Mouse (Mus musculus) MEL (cell line): Measurements from ENCODE around the gene Wdr35. TPM values are rescaled to one million over a fixed set of nuclear protein-coding genes. Genes with fewer than 3 reads are reported as not detected.

ENCODE experiments used
- DNase-seq: peaks from one replicate; pipeline ENCODE4 v3.0.0; 2011; ENCODE audit warnings: low read depth, low spot score
- H3K27ac ChIP-seq: 2 replicates; pipeline ENCODE4 v1.5.1; 2012; ENCODE audit warnings: low read depth, mild to moderate bottlenecking, control low read depth, low read length, moderate library complexity; ENCODE audit not compliant: control insufficient read depth
- H3K27me3 ChIP-seq, 2 experiments: fragments of 150-350 bp in 1 of 2; sonication (generic) in 1 of 2; 2 replicates each; pipeline ENCODE4 v1.6.1; 2012; ENCODE audit warnings: low read length in 2 of 2, mild to moderate bottlenecking in 2 of 2, improper control_type of control experiment in 1 of 2, moderate library complexity in 1 of 2; ENCODE audit not compliant: insufficient read depth in 2 of 2, control insufficient read depth in 1 of 2
- H3K36me3 ChIP-seq, 2 experiments: 2 replicates each; pipeline ENCODE4 v1.6.1; 2012 to 2014; ENCODE audit warnings: low read length in 2 of 2, improper control_type of control experiment in 1 of 2, inconsistent platforms in 1 of 2, mild to moderate bottlenecking in 1 of 2; ENCODE audit not compliant: insufficient read depth in 2 of 2, control insufficient read depth in 1 of 2
- H3K4me1 ChIP-seq, 2 experiments: fragments of 150-350 bp in 1 of 2; sonication (generic) in 1 of 2; 2 replicates each; pipeline ENCODE4 v1.6.1; 2012; ENCODE audit warnings: low read length in 2 of 2, improper control_type of control experiment in 1 of 2, mild to moderate bottlenecking in 1 of 2; ENCODE audit not compliant: insufficient read depth in 2 of 2, control insufficient read depth in 1 of 2
- H3K4me3 ChIP-seq, 2 experiments: fragments of 150-350 bp in 1 of 2; sonication (generic) in 1 of 2; 2 replicates each; pipeline ENCODE4 v1.5.1; 2012; ENCODE audit warnings: low read depth in 2 of 2, low read length in 2 of 2, mild to moderate bottlenecking in 2 of 2, moderate library complexity in 2 of 2, control low read depth in 1 of 2, improper control_type of control experiment in 1 of 2; ENCODE audit not compliant: control insufficient read depth in 1 of 2, insufficient read depth in 1 of 2
- H3K79me2 ChIP-seq: 2 replicates; pipeline ENCODE4 v1.6.1; 2012; ENCODE audit warnings: mild to moderate bottlenecking, low read length, moderate library complexity; ENCODE audit not compliant: control insufficient read depth, poor library complexity, insufficient read depth
- H3K9ac ChIP-seq: 2 replicates; pipeline ENCODE4 v1.6.1; 2012; ENCODE audit warnings: low read depth, mild to moderate bottlenecking, control low read depth, low read length, moderate library complexity; ENCODE audit not compliant: control insufficient read depth, poor library complexity, severe bottlenecking
- H3K9me3 ChIP-seq: fragments of 150-350 bp; sonication (generic); replicated peaks from 2 replicates; pipeline ENCODE4 v1.6.1; 2012; ENCODE audit warnings: mild to moderate bottlenecking, low read length, improper control_type of control experiment, moderate library complexity; ENCODE audit not compliant: insufficient read depth
- BHLHE40 ChIP-seq: IDR thresholded peaks from 2 replicates; pipeline ENCODE4 v1.6.1; 2012; ENCODE audit warnings: low read depth, mild to moderate bottlenecking, inconsistent platforms, low read length, improper control_type of control experiment, borderline replicate concordance
- CHD2 ChIP-seq: IDR thresholded peaks from 2 replicates; pipeline ENCODE4 v1.6.1; 2011; ENCODE audit warnings: low read length, improper control_type of control experiment
- ELF1 ChIP-seq: IDR thresholded peaks from 2 replicates; pipeline ENCODE4 v1.6.1; 2014; ENCODE audit warnings: low read depth, mild to moderate bottlenecking, inconsistent platforms, low read length, improper control_type of control experiment, moderate library complexity
- ETS1 ChIP-seq: IDR thresholded peaks from 2 replicates; pipeline ENCODE4 v1.6.1; 2012; ENCODE audit warnings: low read depth, mild to moderate bottlenecking, inconsistent platforms, low read length, improper control_type of control experiment, moderate library complexity
- GABPA ChIP-seq: IDR thresholded peaks from 2 replicates; pipeline ENCODE4 v1.6.1; 2012; ENCODE audit warnings: low read depth, mild to moderate bottlenecking, inconsistent platforms, low read length, improper control_type of control experiment, moderate library complexity
- KAT2A ChIP-seq: conservative IDR thresholded peaks from 2 replicates; pipeline ENCODE4 v1.6.1; 2012; ENCODE audit warnings: low read depth, low read length, improper control_type of control experiment, inconsistent platforms
- MAFK ChIP-seq: IDR thresholded peaks from 2 replicates; pipeline ENCODE4 v1.6.1; 2011; ENCODE audit warnings: low read depth, mild to moderate bottlenecking, low read length, improper control_type of control experiment, borderline replicate concordance
- MAX ChIP-seq: IDR thresholded peaks from 2 replicates; pipeline ENCODE4 v1.6.1; 2011; ENCODE audit warnings: low read length, improper control_type of control experiment
- MXI1 ChIP-seq: IDR thresholded peaks from 2 replicates; pipeline ENCODE4 v1.6.1; 2011; ENCODE audit warnings: mild to moderate bottlenecking, low read depth, low read length, improper control_type of control experiment
- NRF1 ChIP-seq: IDR thresholded peaks from 2 replicates; pipeline ENCODE4 v1.6.1; 2014; ENCODE audit warnings: low read depth, mild to moderate bottlenecking, inconsistent platforms, low read length, improper control_type of control experiment, moderate library complexity; ENCODE audit not compliant: poor library complexity, insufficient read depth, severe bottlenecking
- POLR2AphosphoS5 ChIP-seq: IDR thresholded peaks from 2 replicates; pipeline ENCODE4 v1.6.1; 2012; ENCODE audit warnings: low read depth, borderline replicate concordance, mild to moderate bottlenecking, inconsistent platforms, low read length, moderate library complexity, mixed read lengths
- RCOR1 ChIP-seq: IDR thresholded peaks from 2 replicates; pipeline ENCODE4 v1.6.1; 2012; ENCODE audit warnings: low read depth, mild to moderate bottlenecking, inconsistent platforms, low read length, improper control_type of control experiment
- SIN3A ChIP-seq: IDR thresholded peaks from 2 replicates; pipeline ENCODE4 v1.6.1; 2012; ENCODE audit warnings: low read length, improper control_type of control experiment, inconsistent platforms
- SMC3 ChIP-seq: IDR thresholded peaks from 2 replicates; pipeline ENCODE4 v1.6.1; 2011; ENCODE audit warnings: low read depth, low read length, improper control_type of control experiment
- TBP ChIP-seq: IDR thresholded peaks from 2 replicates; pipeline ENCODE4 v1.8.0; 2011; ENCODE audit warnings: low read depth, low read length, improper control_type of control experiment
- USF2 ChIP-seq, 2 experiments: IDR thresholded peaks; 2 replicates each; pipeline ENCODE4 v1.6.1; 2011 to 2012; ENCODE audit warnings: improper control_type of control experiment in 2 of 2, low read length in 2 of 2, borderline replicate concordance in 1 of 2, inconsistent platforms in 1 of 2, low read depth in 1 of 2, mild to moderate bottlenecking in 1 of 2; ENCODE audit not compliant: insufficient read depth in 1 of 2
- ZKSCAN1 ChIP-seq: IDR thresholded peaks from 2 replicates; pipeline ENCODE4 v1.6.1; 2012; ENCODE audit warnings: low read depth, mild to moderate bottlenecking, inconsistent platforms, low read length, improper control_type of control experiment, moderate library complexity
- polyA plus RNA-seq, 2 experiments: library from polyadenylated mRNA; stranded (reverse) in 1 of 2; unstranded in 1 of 2; fragments of >175 nt in 1 of 2; fragments of >200 nt in 1 of 2; gene quantifications; 2 replicates each; pipeline versions ENCODE4 v1.2.1 to v1.2.4; 2012; ENCODE audit warnings: low replicate concordance in 2 of 2, low read depth in 1 of 2; ENCODE audit not compliant: insufficient read length in 2 of 2, insufficient read depth in 1 of 2, missing spikeins in 1 of 2
- total RNA-seq: library from RNA; depleted of rRNA; stranded (reverse); fragments of 300-350 nt; gene quantifications from 2 replicates; pipeline ENCODE4 v1.2.3, GENCODE M21; 2012

Gene Wdr35
- total and polyA plus RNA-seq, 3 experiments: 5.7 to 5.9 TPM; not detected in 1

- TF ChIP-seq ZKSCAN1 (no peak), NRF1 (no peak), SIN3A (no peak), MAFK (no peak), RCOR1 (no peak), MAX (no peak), GABPA (no peak), KAT2A (no peak), ELF1 (no peak), TBP (no peak), CHD2 (no peak), MXI1 (no peak), SMC3 (no peak), USF2 (IDR thresholded peaks at IDR 0.05; ENCODE audit: borderline replicate concordance in 1 of 2, insufficient read depth in 1 of 2, low read depth in 1 of 2, low read length in 2 of 2) (no peak), BHLHE40 (no peak)
- Histone ChIP-seq H3K4me1 (no peaks in the 10 kb centered on the region), H3K36me3 (no peaks in the 10 kb centered on the region), H3K79me2 (no peaks in the 10 kb centered on the region), H3K4me3 (no peak overlapping the region), H3K9me3 (no peaks in the 10 kb centered on the region), H3K9ac (no peak overlapping the region), H3K27me3 (no peaks in the 10 kb centered on the region), H3K27ac (no peak overlapping the region)
- no peak for DNase-seq
Measured at GRCm38 (mm10) chr12:9040686-9041085, 67.0 kb downstream of the Wdr35 start.

GRCm38 (mm10) chr12:9042316-9042715 is 68.6 kb downstream of the Wdr35 start:
- Histone ChIP-seq H3K9me3 (no peaks in the 10 kb centered on the region), H3K27ac (no peak overlapping the region), H3K4me1 (no peaks in the 10 kb centered on the region), H3K27me3 (no peaks in the 10 kb centered on the region), H3K79me2 (no peaks in the 10 kb centered on the region), H3K4me3 (no peak overlapping the region), H3K36me3 (no peaks in the 10 kb centered on the region), H3K9ac (no peak overlapping the region)
- TF ChIP-seq ETS1 (no peak), SIN3A (no peak), POLR2AphosphoS5 (no peak)
- no peak for DNase-seq
